Mouse (Mus musculus): ENCODE measurements around the gene Kmt5b.

GRCm38 (mm10) chr19:3825044-3825443 is 57.8 kb downstream of the Kmt5b start:
- TF ChIP-seq CTCF (IDR thresholded peaks at IDR 0.05 in 2 of 3, conservative IDR thresholded peaks at IDR 0.05 in 1 of 3; ENCODE audit: control insufficient read depth in 1 of 3, insufficient read depth in 1 of 3, low read depth in 2 of 3, low read length in 3 of 3, poor library complexity in 1 of 3, severe bottlenecking in 1 of 3) (no peak), POLR2AphosphoS5 (IDR thresholded peaks at IDR 0.05; ENCODE audit: borderline replicate concordance, low read depth, low read length) (no peak), GATA1 (IDR thresholded peaks at IDR 0.05; ENCODE audit: low read depth, low read length) (no peak), POLR2A (IDR thresholded peaks at IDR 0.05; ENCODE audit: control insufficient read depth in 1 of 2, insufficient read depth in 1 of 2, low read depth in 1 of 2, low read length in 2 of 2, poor library complexity in 1 of 2) (no peak), JUND (IDR thresholded peaks at IDR 0.05; ENCODE audit: low read depth, low read length) (no peak), RCOR1 (IDR thresholded peaks at IDR 0.05; ENCODE audit: low read depth, low read length) (no peak), MAX (IDR thresholded peaks at IDR 0.05; ENCODE audit: low read length) (no peak), EP300 (IDR thresholded peaks at IDR 0.05; ENCODE audit: low read depth in 1 of 2, low read length in 2 of 2) (no peak), TAL1 (IDR thresholded peaks at IDR 0.05; ENCODE audit: low read length) (no peak)
